Mouse (Mus musculus) spleen, adult 2 months (tissue): Measurements from ENCODE around the gene Olfr1500. TPM values are rescaled to one million over a fixed set of nuclear protein-coding genes. Genes with fewer than 3 reads are reported as not detected.
"Not testable (repeated sequence)": the region's sequence is repeated elsewhere in the genome, so short reads cannot be mapped to it uniquely, and the experiment has no call there.

Source experiments
- DNase-seq, 2 experiments: peaks; one replicate each; pipeline versions ENCODE4 v3.0.0 to v3.0.0-alpha.2; 2012 to 2021; ENCODE audit warnings: low spot score in 2 of 2, low read depth in 1 of 2
- H3K27ac ChIP-seq: fragments of 200-500 bp; 2 replicates; pipeline ENCODE4 v1.5.1; 2012; ENCODE audit warnings: low read length, inconsistent platforms; ENCODE audit not compliant: insufficient read depth
- H3K27me3 ChIP-seq: fragments of 200-500 bp; 2 replicates; pipeline ENCODE4 v1.6.1; 2012; ENCODE audit warnings: mild to moderate bottlenecking, moderate library complexity, low read length, inconsistent platforms; ENCODE audit not compliant: control insufficient read depth, insufficient read depth
- H3K36me3 ChIP-seq: fragments of 200-500 bp; 2 replicates; pipeline ENCODE4 v1.6.1; 2012; ENCODE audit warnings: mild to moderate bottlenecking, low read length, inconsistent platforms; ENCODE audit not compliant: control insufficient read depth, insufficient read depth
- H3K4me1 ChIP-seq: fragments of 200-500 bp; 2 replicates; pipeline ENCODE4 v1.6.1; 2011; ENCODE audit warnings: inconsistent platforms; ENCODE audit not compliant: control insufficient read depth, insufficient read depth, insufficient read length
- H3K4me3 ChIP-seq: fragments of 200-500 bp; 2 replicates; pipeline ENCODE4 v1.5.1; 2011; ENCODE audit warnings: mild to moderate bottlenecking, inconsistent platforms; ENCODE audit not compliant: insufficient read depth, insufficient read length; ENCODE audit errors: extremely low read depth
- CTCF ChIP-seq: fragments of 200-500 bp; IDR thresholded peaks from 2 replicates; pipeline ENCODE4 v1.5.1; 2011; ENCODE audit warnings: mild to moderate bottlenecking, inconsistent platforms; ENCODE audit not compliant: insufficient read depth, insufficient read length, insufficient replicate concordance; ENCODE audit errors: extremely low read depth
- POLR2A ChIP-seq: fragments of 200-500 bp; IDR thresholded peaks from 2 replicates; pipeline ENCODE4 v1.6.1; 2011; ENCODE audit warnings: low read depth, low read length, inconsistent platforms
- WGBS: fragments of 180-500 bp; shearing (Covaris S2); methylation state at CpG from one replicate; pipeline ENCODE4 v1.1.7; 2018; 5-methylcytosine and 5-hydroxymethylcytosine counted together
- polyA plus RNA-seq: library from polyadenylated mRNA; depleted of rRNA; stranded (reverse); fragments of >200 nt; gene quantifications from 2 replicates; pipeline ENCODE4 v1.2.3, GENCODE M21; 2012; rRNA removed

The Olfr1500 gene
- not detected in 2 replicates for polyA plus RNA-seq

DNA sequence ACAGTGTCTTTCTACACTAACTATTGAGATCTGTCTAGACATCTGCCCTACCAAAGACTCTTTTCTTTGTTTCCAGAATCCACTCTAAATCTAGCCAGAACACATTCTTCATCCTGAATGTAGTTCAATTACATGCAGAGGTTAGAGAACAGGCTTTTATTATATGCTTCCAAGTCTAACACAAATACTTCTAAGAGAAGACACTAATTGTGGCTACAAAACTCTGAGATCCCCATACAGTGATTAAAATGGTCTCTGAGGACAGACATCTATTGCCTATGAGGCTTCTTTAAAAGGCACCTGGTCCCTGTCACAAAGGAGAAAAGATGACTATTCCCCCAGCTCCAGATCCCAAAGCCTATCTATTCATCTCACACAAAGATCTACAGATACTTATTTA, at the start of gene Olfr1500:
Gene Olfr1500 (minus strand): TSS at position 101 of the 400 bp plus-strand sequence.
- DNase-seq = no peak
- H3K27me3 ChIP-seq = no peaks in the 10 kb centered on the region
- TF ChIP-seq CTCF (no peak), POLR2A (no peak)
- no peaks in the 10 kb centered on the region for H3K36me3 ChIP-seq
- no peak within 1 kb of the TSS for H3K4me3 ChIP-seq
- no peak within 1 kb of the TSS for H3K27ac ChIP-seq
- H3K4me1 ChIP-seq = no peaks in the 10 kb centered on the region

DNA sequence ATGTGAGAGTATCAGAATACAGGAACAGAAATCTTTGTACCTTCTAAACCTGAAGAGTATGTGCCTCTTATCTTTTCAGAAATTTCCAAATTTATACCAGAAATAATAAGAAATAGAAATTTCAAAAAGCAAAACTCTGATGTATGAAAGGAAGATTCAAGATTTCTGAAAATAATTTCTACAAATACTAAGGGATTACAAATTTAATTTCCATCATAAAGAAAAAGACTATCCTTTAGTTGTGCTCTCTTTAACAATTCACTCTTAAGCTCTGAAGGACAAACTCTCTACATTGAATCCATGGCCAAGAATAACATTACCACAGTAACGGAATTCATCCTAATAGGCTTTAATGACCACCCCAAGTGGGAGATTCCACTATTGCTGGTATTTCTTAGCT, 31.2 kb upstream of the Olfr1500 start, which contains the start of gene Olfr1502:
Gene Olfr1502 (plus strand): TSS at position 301 of the 400 bp plus-strand sequence.
- Histone ChIP-seq H3K27me3 (no peaks in the 10 kb centered on the region), H3K4me1 (no peaks in the 10 kb centered on the region), H3K27ac (no peak within 1 kb of the TSS), H3K36me3 (no peaks in the 10 kb centered on the region), H3K4me3 (no peak within 1 kb of the TSS)
- DNase-seq = no peak
- 85% methylated on average over 1 of the region's 1 CpGs for WGBS
- TF ChIP-seq POLR2A (no peak), CTCF (no peak)

DNA sequence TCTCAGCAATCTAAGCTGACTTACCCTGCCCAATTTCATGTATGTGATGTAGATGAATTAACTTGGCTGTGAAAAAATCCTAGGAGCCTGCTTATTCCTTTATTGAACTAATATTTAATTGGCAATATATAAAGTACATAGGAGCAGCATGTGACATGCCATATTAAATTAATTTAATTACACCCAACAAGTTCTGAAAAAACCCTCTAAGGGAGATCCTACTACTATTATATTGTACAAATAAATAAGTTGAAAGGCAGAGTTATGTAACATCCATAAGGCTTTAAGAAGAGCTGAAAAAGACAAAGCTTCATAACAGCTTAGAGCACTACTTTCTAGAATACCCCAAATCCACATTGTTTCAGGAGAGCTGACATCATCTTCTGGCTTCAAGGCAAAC, 20.3 kb upstream of the Olfr1500 start, which contains the start of gene Olfr1501:
Gene Olfr1501 (minus strand): TSS at position 101 of the 400 bp plus-strand sequence.
- not testable (repeated sequence) for H3K36me3 ChIP-seq, H3K27me3 ChIP-seq, H3K27ac ChIP-seq, H3K4me1 ChIP-seq, H3K4me3 ChIP-seq, DNase-seq

DNA sequence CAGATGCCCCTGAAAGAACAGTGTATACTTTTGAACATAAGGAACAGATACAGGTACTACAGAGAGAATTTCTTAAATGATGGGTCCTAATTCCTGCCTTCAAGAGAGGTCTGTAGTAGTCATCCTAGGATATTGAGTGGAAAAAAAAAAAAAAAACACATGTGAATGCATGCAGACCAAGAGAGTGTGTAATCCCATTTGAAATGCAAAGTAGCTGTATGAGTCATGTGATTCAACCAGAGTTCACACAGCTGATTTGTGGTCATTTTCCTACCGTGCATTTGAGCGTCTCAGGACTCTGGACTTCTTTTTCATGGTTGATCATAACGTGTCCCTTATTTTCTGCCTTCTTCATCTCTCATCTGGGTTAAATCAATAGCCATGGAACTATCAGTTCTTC, 1.8 kb downstream of the Olfr1500 start:
- Histone ChIP-seq H3K27me3 (no peaks in the 10 kb centered on the region), H3K27ac (no peak overlapping the region), H3K4me3 (no peak overlapping the region; the same call in 1 of the 2 replicates), H3K36me3 (no peaks in the 10 kb centered on the region), H3K4me1 (no peaks in the 10 kb centered on the region)
- TF ChIP-seq CTCF = no peak
- TF ChIP-seq POLR2A = no peak
- 76% methylated on average over 3 of the region's 3 CpGs for WGBS
- DNase-seq = no peak

DNA sequence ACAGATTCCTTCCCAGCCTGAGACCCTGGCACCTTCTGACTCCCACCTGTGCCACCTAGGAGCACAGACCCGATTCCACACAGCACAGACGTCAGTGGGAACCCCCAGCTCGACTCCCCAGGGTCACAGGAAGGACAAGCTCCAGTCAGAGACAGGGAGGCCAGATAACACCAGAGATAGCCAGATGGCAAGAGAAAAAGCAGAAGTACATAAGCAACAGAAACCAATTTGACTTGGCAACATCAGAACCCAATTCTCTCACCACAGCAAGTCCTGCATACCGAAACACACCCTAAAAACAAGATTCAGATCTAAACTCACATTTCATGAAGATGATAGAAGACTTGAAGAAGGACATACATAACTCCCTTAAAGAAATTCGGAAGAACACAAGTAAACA, 9.4 kb downstream of the Olfr1500 start:
- no peaks in the 10 kb centered on the region for H3K4me1 ChIP-seq
- no peaks in the 10 kb centered on the region for H3K27me3 ChIP-seq
- no peak for TF ChIP-seq POLR2A
- TF ChIP-seq CTCF = no peak
- no peak for DNase-seq
- no peaks in the 10 kb centered on the region for H3K36me3 ChIP-seq
- H3K27ac ChIP-seq = no peak overlapping the region
- 25% methylated on average over 5 of the region's 5 CpGs for WGBS
- no peak overlapping the region for H3K4me3 ChIP-seq

DNA sequence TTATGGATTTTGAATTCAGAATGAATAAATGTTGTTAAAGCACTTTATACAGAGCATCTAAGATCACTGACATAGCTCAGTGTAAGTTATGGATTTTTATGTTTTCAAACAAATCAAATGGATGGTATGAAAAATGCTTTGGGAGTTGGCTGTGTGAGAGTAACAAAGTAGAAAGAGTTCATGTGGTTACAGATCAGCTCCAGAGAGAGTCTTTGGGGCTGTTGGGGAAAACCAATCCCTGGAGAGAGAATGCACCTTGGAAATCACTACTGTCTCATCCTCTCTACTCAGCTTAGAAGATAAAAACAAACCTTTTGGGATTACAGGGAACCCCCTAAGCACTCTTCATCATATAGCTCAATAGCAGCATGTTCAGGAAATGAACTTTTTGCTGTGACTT, 10.9 kb downstream of the Olfr1500 start, which contains the start of gene Olfr1499:
Gene Olfr1499 (minus strand): TSS at position 101 of the 400 bp plus-strand sequence.
- H3K36me3 ChIP-seq = no peaks in the 10 kb centered on the region
- no peaks in the 10 kb centered on the region for H3K27me3 ChIP-seq
- H3K4me3 ChIP-seq = no peak within 1 kb of the TSS
- H3K27ac ChIP-seq = no peak within 1 kb of the TSS
- no peaks in the 10 kb centered on the region for H3K4me1 ChIP-seq
- no peak for TF ChIP-seq POLR2A
- no peak for TF ChIP-seq CTCF
- DNase-seq = no peak

DNA sequence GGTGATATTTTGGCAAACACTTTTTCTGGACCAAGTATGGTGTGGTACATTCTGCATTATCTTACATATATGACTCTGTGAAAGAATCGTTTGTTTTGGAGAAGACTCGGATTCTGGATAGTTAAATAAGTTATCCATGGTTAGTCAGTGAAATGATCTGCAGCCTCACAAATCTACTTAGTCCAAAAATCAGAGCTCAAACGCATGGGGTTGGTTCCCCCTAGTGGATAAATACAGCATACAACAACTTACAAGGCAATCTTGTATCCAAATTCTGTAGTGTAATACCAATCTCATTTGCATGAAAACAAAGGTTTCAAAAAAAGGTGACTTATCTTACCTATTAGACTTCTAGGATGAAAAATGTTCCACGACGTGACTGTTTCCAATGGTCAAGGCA, 11.5 kb downstream of the Olfr1500 start:
- Histone ChIP-seq H3K4me1 (no peaks in the 10 kb centered on the region), H3K27me3 (no peaks in the 10 kb centered on the region), H3K27ac (no peak overlapping the region), H3K36me3 (no peaks in the 10 kb centered on the region), H3K4me3 (no peak overlapping the region)
- DNase-seq = no peak
- WGBS = 39% methylated on average over 5 of the region's 5 CpGs
- TF ChIP-seq POLR2A = no peak
- TF ChIP-seq CTCF = no peak

DNA sequence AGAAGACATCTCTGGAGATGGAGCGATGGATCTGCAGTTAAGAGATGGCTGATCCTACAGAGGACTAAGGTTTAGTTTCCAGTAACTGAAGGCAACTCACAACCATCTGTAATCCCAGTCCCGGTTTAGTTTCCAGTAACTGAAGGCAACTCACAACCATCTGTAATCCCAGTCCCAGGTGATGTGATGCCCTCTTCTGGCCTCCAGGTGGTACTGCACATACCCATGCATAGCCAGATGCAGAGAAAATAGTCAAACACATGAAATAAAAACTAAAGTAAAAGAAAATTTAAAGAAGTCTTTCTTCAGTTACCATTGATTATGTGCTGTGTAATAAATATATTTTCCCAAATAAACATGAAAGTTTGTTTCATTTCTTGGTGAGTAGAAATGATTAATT, 17.5 kb downstream of the Olfr1500 start:
- H3K27me3 ChIP-seq = no peaks in the 10 kb centered on the region
- no peak overlapping the region for H3K4me3 ChIP-seq
- DNase-seq = no peak
- no peaks in the 10 kb centered on the region for H3K4me1 ChIP-seq
- WGBS = 60% methylated on average over 2 of the region's 2 CpGs
- TF ChIP-seq CTCF (no peak), POLR2A (no peak)
- H3K27ac ChIP-seq = no peak overlapping the region
- H3K36me3 ChIP-seq = no peaks in the 10 kb centered on the region

DNA sequence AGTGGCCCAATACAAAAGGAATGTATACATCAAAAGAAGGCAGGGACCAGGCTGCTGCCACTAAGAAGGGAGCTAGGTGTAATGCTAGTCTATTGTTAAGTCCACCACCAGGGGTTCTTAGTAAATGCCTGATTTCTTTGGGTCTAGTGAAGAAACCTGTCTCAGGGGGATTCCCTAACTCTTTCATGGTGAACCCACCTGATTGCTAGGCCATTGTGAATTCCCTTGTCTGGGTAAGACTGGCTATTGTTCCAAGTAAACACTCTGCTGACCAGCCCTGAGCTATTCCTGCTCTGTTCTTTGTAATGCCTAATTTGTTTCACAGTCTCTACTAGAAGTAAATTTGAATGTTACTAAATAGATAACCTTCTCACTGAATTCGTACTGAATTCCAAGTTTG, 24.8 kb downstream of the Olfr1500 start:
- not testable (repeated sequence) for H3K4me3 ChIP-seq, H3K27ac ChIP-seq, H3K36me3 ChIP-seq, H3K4me1 ChIP-seq, DNase-seq, H3K27me3 ChIP-seq
- 52% methylated on average over 1 of the region's 1 CpGs for WGBS
